Mouse (Mus musculus): ENCODE data around the gene Casq1. TPM values are rescaled to one million over a fixed set of nuclear protein-coding genes. Genes with fewer than 3 reads are reported as not detected.
A peak's percentile ranks its signal among the peaks of the same experiment; 100 is the strongest.

The Casq1 gene
- polyA plus RNA-seq, 1 experiment from 2014 or later, result 22.8 TPM

DNA sequence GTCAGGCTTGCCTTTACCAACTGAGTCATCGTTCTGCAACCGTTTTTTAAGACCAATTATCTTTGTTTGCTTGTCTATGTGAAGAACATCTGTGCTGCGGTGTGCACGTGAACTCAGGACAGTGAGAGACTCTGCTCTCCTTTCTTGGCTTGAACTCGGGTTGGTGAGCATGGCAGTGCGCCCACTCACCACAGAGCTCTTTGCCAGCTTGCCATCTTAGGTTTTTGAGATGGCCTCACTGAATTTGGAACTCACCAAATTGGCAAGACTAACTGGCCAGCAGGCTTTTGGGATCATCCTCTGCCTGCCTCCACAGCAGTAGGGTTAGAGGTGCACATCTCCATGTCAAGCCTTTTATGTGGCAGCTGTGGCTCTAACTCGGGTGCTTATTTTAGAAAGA is 41.9 kb downstream of the Casq1 start:
- Histone ChIP-seq H3K36me3 (ENCODE audit: control insufficient read depth, insufficient read depth) (peaks cover 72% of the 10 kb centered on the region), H3K9me3 (ENCODE audit: control insufficient read depth) (no peaks in the 10 kb centered on the region), H3K4me1 (replicated peaks; ENCODE audit: control insufficient read depth, insufficient read depth, low read length) (no peaks in the 10 kb centered on the region), H3K9ac (ENCODE audit: low read depth, low read length) (no peak overlapping the region), H3K4me3 (ENCODE audit: low read depth, low read length) (no peak overlapping the region), H3K27me3 (replicated peaks; ENCODE audit: control insufficient read depth, insufficient read depth, low read length) (no peaks in the 10 kb centered on the region), H3K4me2 (replicated peaks; ENCODE audit: low read depth) (no peak overlapping the region), H3K27ac (ENCODE audit: low read depth, low read length) (no peak overlapping the region)
- no peak for TF ChIP-seq CTCF (IDR thresholded peaks at IDR 0.05; ENCODE audit: low read depth)
- 84% methylated on average over 7 of the region's 7 CpGs for WGBS
- ATAC-seq, result no peak

DNA sequence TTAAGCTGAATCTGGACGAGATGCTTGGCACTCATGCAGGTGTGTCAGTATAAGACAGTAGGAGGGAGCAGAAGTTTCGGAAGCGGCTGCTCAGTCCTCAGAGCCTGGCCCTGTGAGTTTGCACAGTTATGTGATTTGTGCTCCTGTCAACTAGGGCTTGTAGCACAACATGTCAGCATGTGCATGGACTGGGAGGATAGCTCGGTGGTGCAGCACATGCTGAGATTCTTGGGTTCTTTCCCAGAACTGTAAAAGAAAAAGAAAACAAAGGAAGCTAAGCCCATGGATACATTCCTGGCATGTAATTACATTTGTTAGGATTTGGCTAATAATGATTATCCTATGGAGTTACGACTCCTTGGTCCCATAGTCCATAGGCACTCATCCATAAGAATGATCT is 46.5 kb downstream of the Casq1 start:
- Histone ChIP-seq H3K27me3 (replicated peaks; ENCODE audit: control insufficient read depth, insufficient read depth, low read length) (no peaks in the 10 kb centered on the region), H3K36me3 (ENCODE audit: control insufficient read depth, insufficient read depth) (peaks cover 80% of the 10 kb centered on the region), H3K27ac (ENCODE audit: low read depth, low read length) (no peak overlapping the region), H3K4me3 (ENCODE audit: low read depth, low read length) (no peak overlapping the region), H3K4me1 (replicated peaks; ENCODE audit: control insufficient read depth, insufficient read depth, low read length) (no peaks in the 10 kb centered on the region), H3K9me3 (ENCODE audit: control insufficient read depth) (no peaks in the 10 kb centered on the region), H3K9ac (ENCODE audit: low read depth, low read length) (no peak overlapping the region), H3K4me2 (replicated peaks; ENCODE audit: low read depth) (no peak overlapping the region)
- no peak for TF ChIP-seq CTCF (IDR thresholded peaks at IDR 0.05; ENCODE audit: low read depth)
- ATAC-seq, result no peak
- WGBS, result 81% methylated on average over 5 of the region's 5 CpGs

DNA sequence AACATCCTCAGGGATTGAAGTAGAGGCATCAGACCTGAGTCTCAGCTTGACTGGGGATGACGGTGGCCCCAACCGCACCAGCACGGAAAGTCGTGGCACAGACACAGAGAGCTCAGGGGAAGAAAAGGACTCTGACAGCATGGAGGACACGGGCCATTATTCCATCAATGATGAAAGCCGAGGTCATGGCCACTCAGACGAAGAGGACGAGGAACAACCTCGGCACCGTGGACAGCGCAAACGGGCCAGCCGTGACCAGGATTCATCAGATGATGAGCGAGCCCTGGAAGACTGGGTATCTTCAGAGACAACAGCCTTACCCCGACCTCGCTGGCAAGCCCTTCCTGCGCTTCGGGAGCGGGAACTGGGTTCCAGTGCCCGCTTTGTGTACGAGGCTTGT is 47.3 kb downstream of the Casq1 start:
- Histone ChIP-seq H3K4me3 (ENCODE audit: low read depth, low read length) (no peak overlapping the region), H3K27me3 (replicated peaks; ENCODE audit: control insufficient read depth, insufficient read depth, low read length) (no peaks in the 10 kb centered on the region), H3K4me2 (replicated peaks; ENCODE audit: low read depth) (no peak overlapping the region), H3K9ac (ENCODE audit: low read depth, low read length) (no peak overlapping the region), H3K36me3 (ENCODE audit: control insufficient read depth, insufficient read depth) (peaks cover 78% of the 10 kb centered on the region), H3K4me1 (replicated peaks; ENCODE audit: control insufficient read depth, insufficient read depth, low read length) (no peaks in the 10 kb centered on the region), H3K9me3 (ENCODE audit: control insufficient read depth) (no peaks in the 10 kb centered on the region), H3K27ac (ENCODE audit: low read depth, low read length) (no peak overlapping the region)
- no peak for TF ChIP-seq CTCF (IDR thresholded peaks at IDR 0.05; ENCODE audit: low read depth)
- ATAC-seq, result no peak
- WGBS, result 92% methylated on average over 21 of the region's 21 CpGs

DNA sequence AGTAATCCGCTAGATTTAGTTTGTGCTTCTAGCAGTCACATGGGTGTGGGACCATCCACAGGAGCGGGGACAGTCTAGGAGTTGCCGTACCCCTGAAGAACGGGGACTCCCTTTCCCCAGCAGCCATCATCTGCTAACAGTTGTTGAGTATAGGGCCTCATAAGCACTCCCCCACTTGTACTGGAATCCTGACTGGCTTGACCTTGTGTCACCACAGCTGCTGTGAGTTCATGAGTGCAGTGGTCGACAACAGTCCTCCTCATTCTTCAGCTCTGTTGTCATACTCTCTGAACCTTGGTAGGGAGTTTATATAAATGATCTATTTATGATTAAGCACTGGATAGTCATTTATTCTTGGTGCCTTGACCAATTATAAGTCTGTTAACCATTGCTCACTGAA is 49.9 kb downstream of the Casq1 start:
- no peak for ATAC-seq
- no peaks in the 10 kb centered on the region for H3K27me3 ChIP-seq (replicated peaks; ENCODE audit: control insufficient read depth, insufficient read depth, low read length)
- H3K4me2 ChIP-seq (replicated peaks; ENCODE audit: low read depth), result no peak overlapping the region
- H3K9me3 ChIP-seq (ENCODE audit: control insufficient read depth), result no peaks in the 10 kb centered on the region
- 96% methylated on average over 5 of the region's 5 CpGs for WGBS
- H3K4me1 ChIP-seq (replicated peaks; ENCODE audit: control insufficient read depth, insufficient read depth, low read length), result no peaks in the 10 kb centered on the region
- H3K4me3 ChIP-seq (ENCODE audit: low read depth, low read length), result no peak overlapping the region
- no peak for TF ChIP-seq CTCF (IDR thresholded peaks at IDR 0.05; ENCODE audit: low read depth)
- no peak overlapping the region for H3K9ac ChIP-seq (ENCODE audit: low read depth, low read length)
- no peak overlapping the region for H3K27ac ChIP-seq (ENCODE audit: low read depth, low read length)
- peaks cover 80% of the 10 kb centered on the region for H3K36me3 ChIP-seq (ENCODE audit: control insufficient read depth, insufficient read depth)

DNA sequence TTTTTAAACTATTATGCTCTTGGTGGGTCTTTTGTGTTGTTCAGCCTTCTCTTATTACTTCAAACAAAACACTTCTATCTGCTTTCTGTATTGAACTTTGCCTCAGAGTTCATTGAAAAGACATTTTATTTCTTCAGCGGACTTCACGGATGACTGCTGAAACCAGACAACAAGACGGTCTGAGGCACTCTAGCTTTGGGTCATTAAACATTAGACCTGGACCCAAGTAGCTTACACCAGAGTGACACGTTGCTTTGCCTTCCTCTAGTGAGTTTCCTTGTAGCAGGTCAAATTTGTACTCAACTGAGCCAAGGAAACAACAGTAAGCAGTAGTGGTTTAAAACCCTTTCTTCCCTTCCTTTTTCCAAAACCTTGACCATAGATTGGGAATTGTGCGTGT is 51.8 kb downstream of the Casq1 start:
- Histone ChIP-seq H3K4me3 (ENCODE audit: low read depth, low read length) (no peak overlapping the region), H3K9ac (ENCODE audit: low read depth, low read length) (no peak overlapping the region), H3K9me3 (ENCODE audit: control insufficient read depth) (no peaks in the 10 kb centered on the region), H3K27me3 (replicated peaks; ENCODE audit: control insufficient read depth, insufficient read depth, low read length) (no peaks in the 10 kb centered on the region), H3K4me2 (replicated peaks; ENCODE audit: low read depth) (no peak overlapping the region), H3K36me3 (ENCODE audit: control insufficient read depth, insufficient read depth) (peaks cover 61% of the 10 kb centered on the region), H3K27ac (ENCODE audit: low read depth, low read length) (no peak overlapping the region), H3K4me1 (replicated peaks; ENCODE audit: control insufficient read depth, insufficient read depth, low read length) (no peaks in the 10 kb centered on the region; the same call in 1 of the 2 replicates)
- 81% methylated on average over 5 of the region's 5 CpGs for WGBS
- no peak for TF ChIP-seq CTCF (IDR thresholded peaks at IDR 0.05; ENCODE audit: low read depth)
- ATAC-seq, result no peak

DNA sequence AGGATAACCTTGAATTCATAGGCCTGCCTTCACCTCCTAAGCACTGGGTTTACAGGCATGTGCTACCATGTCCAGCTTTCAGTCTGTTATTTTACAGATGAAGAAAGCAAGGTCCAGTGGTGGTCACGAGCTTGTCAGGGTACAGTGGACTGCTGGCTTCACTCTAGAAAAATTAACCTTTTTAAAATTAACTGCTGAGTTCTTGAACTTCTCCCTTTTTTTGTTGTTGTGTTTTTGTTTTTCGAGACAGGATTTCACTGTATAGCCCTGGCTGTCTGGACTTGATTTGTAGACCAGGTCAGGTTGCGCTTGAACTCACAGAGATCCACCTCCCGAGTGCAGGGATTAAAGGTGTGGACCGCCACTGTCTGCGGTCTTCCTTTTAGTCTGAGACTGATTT is 56.7 kb downstream of the Casq1 start:
- H3K4me3 ChIP-seq (ENCODE audit: low read depth, low read length), result no peak overlapping the region
- H3K36me3 ChIP-seq (ENCODE audit: control insufficient read depth, insufficient read depth), result peaks cover 25% of the 10 kb centered on the region
- WGBS, result 67% methylated on average over 6 of the region's 6 CpGs
- no peaks in the 10 kb centered on the region; the same call in 1 of the 2 replicates for H3K4me1 ChIP-seq (replicated peaks; ENCODE audit: control insufficient read depth, insufficient read depth, low read length)
- no peak overlapping the region for H3K4me2 ChIP-seq (replicated peaks; ENCODE audit: low read depth)
- no peak overlapping the region for H3K9ac ChIP-seq (ENCODE audit: low read depth, low read length)
- no peak overlapping the region for H3K27ac ChIP-seq (ENCODE audit: low read depth, low read length)
- no peak for ATAC-seq
- H3K9me3 ChIP-seq (ENCODE audit: control insufficient read depth), result no peaks in the 10 kb centered on the region
- no peaks in the 10 kb centered on the region for H3K27me3 ChIP-seq (replicated peaks; ENCODE audit: control insufficient read depth, insufficient read depth, low read length)
- no peak for TF ChIP-seq CTCF (IDR thresholded peaks at IDR 0.05; ENCODE audit: low read depth)

DNA sequence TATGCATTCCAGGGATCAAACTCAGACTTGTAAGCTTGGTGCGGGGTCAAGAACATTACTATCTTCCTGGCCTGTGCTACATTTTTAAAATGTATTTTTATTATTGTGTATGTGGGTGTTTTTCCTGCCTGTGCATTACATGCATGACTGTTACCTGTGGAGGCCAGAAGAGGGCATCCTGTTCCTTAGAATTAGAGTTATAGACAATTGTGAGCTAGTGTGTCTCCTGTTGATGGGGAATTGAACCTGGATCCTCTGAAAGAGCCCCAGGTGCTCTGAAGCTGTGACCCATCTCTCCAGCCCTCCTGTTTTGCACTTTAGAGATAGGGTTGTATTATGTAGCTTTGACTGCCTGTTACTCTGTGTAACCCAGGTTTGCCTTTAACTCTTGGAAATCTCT is 57.7 kb downstream of the Casq1 start:
- 97% methylated on average over 1 of the region's 1 CpGs for WGBS
- peak; percentile 69 for TF ChIP-seq CTCF (IDR thresholded peaks at IDR 0.05; ENCODE audit: low read depth)

More for the DNA sequence above, 57.7 kb downstream of the Casq1 start:
- Histone ChIP-seq H3K27ac (ENCODE audit: low read depth, low read length) (no peak overlapping the region), H3K36me3 (ENCODE audit: control insufficient read depth, insufficient read depth) (peaks cover 19% of the 10 kb centered on the region), H3K9me3 (ENCODE audit: control insufficient read depth) (no peaks in the 10 kb centered on the region), H3K4me2 (replicated peaks; ENCODE audit: low read depth) (no peak overlapping the region), H3K9ac (ENCODE audit: low read depth, low read length) (no peak overlapping the region), H3K4me3 (ENCODE audit: low read depth, low read length) (no peak overlapping the region), H3K4me1 (replicated peaks; ENCODE audit: control insufficient read depth, insufficient read depth, low read length) (no peaks in the 10 kb centered on the region; the same call in 1 of the 2 replicates), H3K27me3 (replicated peaks; ENCODE audit: control insufficient read depth, insufficient read depth, low read length) (no peaks in the 10 kb centered on the region)
- ATAC-seq, result no peak
